Mouse (Mus musculus) heart, postnatal 0 days (tissue): ENCODE data around the gene Olfr718-ps1.
"Not testable (repeated sequence)": the region's sequence is repeated elsewhere in the genome, so short reads cannot be mapped to it uniquely, and the experiment has no call there.

Source experiments
- CTCF ChIP-seq: IDR thresholded peaks from 2 replicates; pipeline ENCODE4 v1.5.1; 2016; ENCODE audit warnings: antibody characterized with exemption, control low read depth, low read depth
- EP300 ChIP-seq: IDR thresholded peaks from 2 replicates; pipeline ENCODE4 v1.6.1; 2016; ENCODE audit warnings: antibody characterized with exemption, low read depth

DNA sequence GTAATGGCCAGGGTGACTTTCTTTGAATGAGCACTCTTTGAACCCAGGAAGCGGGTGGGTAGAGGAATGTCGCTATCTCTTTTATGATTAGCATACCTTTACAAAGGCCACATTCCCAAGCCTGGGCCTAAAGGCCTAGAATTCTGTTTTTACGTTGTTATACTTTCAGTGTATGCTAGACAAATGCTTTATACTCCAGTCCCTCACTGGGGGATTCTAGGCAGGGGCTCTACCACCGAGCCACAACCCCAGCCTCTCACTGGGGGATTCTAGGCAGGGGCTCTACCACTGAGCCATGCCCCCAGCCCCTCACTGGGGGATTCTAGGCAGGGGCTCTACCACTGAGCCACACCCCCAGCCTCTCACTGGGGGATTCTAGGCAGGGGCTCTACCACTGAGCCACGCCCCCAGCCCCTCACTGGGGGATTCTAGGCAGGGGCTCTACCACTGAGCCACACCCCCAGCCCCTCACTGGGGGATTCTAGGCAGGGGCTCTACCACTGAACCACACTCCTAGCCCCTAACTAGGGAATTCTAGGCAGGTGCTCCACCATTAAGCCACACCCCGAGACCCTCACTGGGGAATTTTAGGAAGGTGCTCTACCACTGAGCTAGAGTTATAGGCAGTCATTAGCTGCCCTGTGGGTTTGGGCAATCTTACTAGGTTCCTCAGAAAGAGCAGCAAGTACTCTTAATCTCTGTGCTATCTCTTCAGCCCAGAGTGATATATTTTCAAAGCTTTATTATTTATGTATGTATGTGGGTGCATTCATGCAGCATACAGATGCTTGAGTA, 13.0 kb downstream of the Olfr718-ps1 start:
- TF ChIP-seq CTCF, EP300: not testable (repeated sequence)
